Mouse (Mus musculus) liver, embryonic 14.5 days (tissue): ENCODE measurements around the gene Ccdc6. TPM values are rescaled to one million over a fixed set of nuclear protein-coding genes. Genes with fewer than 3 reads are reported as not detected.

Experiments
- ATAC-seq: fragments of 200-750 bp; cut with Nextera tagmentation; 2 replicates; pipeline ENCODE4 v1.8.0; 2017; ENCODE audit warnings: moderate number of reproducible peaks, mild to moderate bottlenecking, moderate library complexity; ENCODE audit not compliant: insufficient read depth
- DNase-seq, 3 experiments: peaks; one replicate each; pipeline ENCODE4 v3.0.0-alpha.2; 2012 to 2013; ENCODE audit warnings: low read depth in 3 of 3, low spot score in 3 of 3
- H3K27ac ChIP-seq: fragments of 300-500 bp; sonication (generic); 2 replicates; pipeline ENCODE4 v1.5.1; 2014; ENCODE audit warnings: moderate library complexity, mild to moderate bottlenecking, control low read depth, inconsistent platforms
- H3K27me3 ChIP-seq: fragments of 300-500 bp; sonication (generic); 2 replicates; pipeline ENCODE4 v1.6.1; 2014; ENCODE audit warnings: mild to moderate bottlenecking, low read length, moderate library complexity; ENCODE audit not compliant: control insufficient read depth, insufficient read depth
- H3K36me3 ChIP-seq: fragments of 300-500 bp; sonication (generic); replicated peaks from 2 replicates; pipeline ENCODE4 v1.6.1; 2014; ENCODE audit warnings: low read depth; ENCODE audit not compliant: control insufficient read depth, insufficient read depth
- H3K4me1 ChIP-seq, 2 experiments: fragments of 200-500 bp in 1 of 2; fragments of 300-500 bp in 1 of 2; sonication (generic) in 1 of 2; replicated peaks; 2 replicates each; pipeline ENCODE4 v1.6.1; 2012 to 2014; ENCODE audit warnings: antibody characterized with exemption in 1 of 2, inconsistent platforms in 1 of 2, low read length in 1 of 2; ENCODE audit not compliant: control insufficient read depth in 2 of 2, insufficient read depth in 2 of 2
- H3K4me2 ChIP-seq: fragments of 300-500 bp; sonication (generic); 2 replicates; pipeline ENCODE4 v1.6.1; 2014; ENCODE audit warnings: low read depth, mild to moderate bottlenecking, control low read depth, moderate library complexity
- H3K4me3 ChIP-seq, 2 experiments: fragments of 200-500 bp in 1 of 2; fragments of 300-500 bp in 1 of 2; sonication (generic) in 1 of 2; 2 replicates each; pipeline ENCODE4 v1.5.1; 2012 to 2014; ENCODE audit warnings: low read depth in 2 of 2, low read length in 2 of 2, mild to moderate bottlenecking in 2 of 2, control low read depth in 1 of 2, inconsistent platforms in 1 of 2, moderate library complexity in 1 of 2; ENCODE audit not compliant: insufficient read depth in 1 of 2
- H3K9ac ChIP-seq: fragments of 300-500 bp; sonication (generic); replicated peaks from 2 replicates; pipeline ENCODE4 v1.6.1; 2014; ENCODE audit warnings: mild to moderate bottlenecking, control low read depth, moderate library complexity
- H3K9me3 ChIP-seq: fragments of 300-500 bp; sonication (generic); 2 replicates; pipeline ENCODE4 v1.6.1; 2016; ENCODE audit warnings: low read length, mixed read lengths; ENCODE audit not compliant: control insufficient read depth
- CTCF ChIP-seq: IDR thresholded peaks from 2 replicates; pipeline ENCODE4 v1.5.1; 2016; ENCODE audit warnings: antibody characterized with exemption, low read depth, control low read depth
- EP300 ChIP-seq: IDR thresholded peaks from 2 replicates; pipeline ENCODE4 v1.6.1; 2016; ENCODE audit warnings: antibody characterized with exemption, low read depth
- WGBS: fragments of 180-500 bp; shearing (Covaris S2); extraction: QIAGEN DNeasy Blood & Tissue Kit; methylation state at CpG from one replicate; pipeline ENCODE4 v1.1.7; 2014; ENCODE audit not compliant: insufficient replicate concordance; 5-methylcytosine and 5-hydroxymethylcytosine counted together
- polyA plus RNA-seq, 2 experiments: library from polyadenylated mRNA; depleted of rRNA in 1 of 2; stranded (reverse) in 1 of 2; unstranded in 1 of 2; fragments of >200 nt; fragmentation: Nextera tagmentation in 1 of 2; extraction: Ambion mirVana in 1 of 2; gene quantifications; 2 replicates each; pipeline versions ENCODE4 v1.2.1 to v1.2.3; 2012 to 2014

Gene Ccdc6
- polyA plus RNA-seq, 2 experiments, result 8.3 to 9.5 TPM

- no peaks in the 10 kb centered on the region for H3K27me3 ChIP-seq
- DNase-seq (no peak), ATAC-seq (no peak)
- no peak for TF ChIP-seq EP300
- peak; percentile 82 for TF ChIP-seq CTCF
- no peak overlapping the region for H3K4me2 ChIP-seq
- peaks cover 57 to 66% of the 10 kb centered on the region in 2 experiments for H3K4me1 ChIP-seq
- H3K36me3 ChIP-seq, result no peaks in the 10 kb centered on the region
- H3K4me3 ChIP-seq, result no peak overlapping the region
- H3K27ac ChIP-seq, result no peak overlapping the region
- H3K9ac ChIP-seq, result no peak overlapping the region
- H3K9me3 ChIP-seq, result no peaks in the 10 kb centered on the region
- 59% methylated on average over 5 of the region's 5 CpGs for WGBS
These were observed 38.8 kb downstream of the Ccdc6 start for GRCm38 (mm10) chr10:70135680-70136079.

- no peak for ATAC-seq
- Histone ChIP-seq H3K4me2 (peak overlapping the region; percentile 27), H3K36me3 (no peaks in the 10 kb centered on the region), H3K27ac (no peak overlapping the region), H3K9me3 (no peaks in the 10 kb centered on the region), H3K27me3 (no peaks in the 10 kb centered on the region), H3K4me3 (no peak overlapping the region), H3K9ac (no peak overlapping the region), H3K4me1 (peaks cover 46 to 54% of the 10 kb centered on the region in 2 experiments)
- 78% methylated on average over 7 of the region's 7 CpGs for WGBS
- TF ChIP-seq EP300, result no peak
- TF ChIP-seq CTCF, result no peak
- DNase-seq, result no peak
These were observed 40.7 kb downstream of the Ccdc6 start for GRCm38 (mm10) chr10:70137652-70138051.

- Histone ChIP-seq H3K4me1 (peaks cover 41 to 49% of the 10 kb centered on the region in 2 experiments), H3K27me3 (no peaks in the 10 kb centered on the region), H3K4me2 (peak overlapping the region; percentile 27), H3K36me3 (no peaks in the 10 kb centered on the region), H3K27ac (peak overlapping the region; percentile 16), H3K4me3 (no peak overlapping the region), H3K9ac (no peak overlapping the region), H3K9me3 (no peaks in the 10 kb centered on the region)
- no peak for TF ChIP-seq CTCF
- TF ChIP-seq EP300, result no peak
- peak; percentile 69 for ATAC-seq
- DNase-seq, result peak; percentile 53 to 74 (median 69)
- WGBS, result 17% methylated on average over 8 of the region's 8 CpGs
These were observed 41.2 kb downstream of the Ccdc6 start for GRCm38 (mm10) chr10:70138150-70138549.

- Histone ChIP-seq H3K36me3 (no peaks in the 10 kb centered on the region; the same call in 1 of the 2 replicates), H3K27me3 (no peaks in the 10 kb centered on the region), H3K4me1 (peaks cover 37 to 39% of the 10 kb centered on the region in 2 experiments), H3K9ac (no peak overlapping the region), H3K27ac (no peak overlapping the region), H3K4me2 (no peak overlapping the region), H3K9me3 (no peaks in the 10 kb centered on the region), H3K4me3 (no peak overlapping the region)
- 78% methylated on average over 6 of the region's 6 CpGs for WGBS
- ATAC-seq, result no peak
- no peak for DNase-seq
- TF ChIP-seq CTCF (no peak), EP300 (no peak)
These were observed 42.4 kb downstream of the Ccdc6 start for GRCm38 (mm10) chr10:70139368-70139767.

- peak; percentile 85 for ATAC-seq
- no peak overlapping the region for H3K9ac ChIP-seq
- H3K4me3 ChIP-seq, result no peak overlapping the region
- peak overlapping the region; percentile 51 for H3K27ac ChIP-seq
- WGBS, result 34% methylated on average over 12 of the region's 12 CpGs
- H3K4me1 ChIP-seq, result peaks cover 37 to 39% of the 10 kb centered on the region in 2 experiments
- H3K36me3 ChIP-seq, result peaks cover 2% of the 10 kb centered on the region; the same call in 1 of the 2 replicates
- peak overlapping the region; percentile 26 for H3K4me2 ChIP-seq
- H3K27me3 ChIP-seq, result no peaks in the 10 kb centered on the region
- DNase-seq, result peak in 1 of 3 experiments; percentile 55
- H3K9me3 ChIP-seq, result no peaks in the 10 kb centered on the region
- TF ChIP-seq CTCF, result no peak
- peak; percentile 40; the same call in 1 of the 2 replicates for TF ChIP-seq EP300
These were observed 43.5 kb downstream of the Ccdc6 start for GRCm38 (mm10) chr10:70140414-70140813.
